Mouse (Mus musculus) G1E-ER4 (cell line): ENCODE measurements around the gene Ptprt. TPM values are rescaled to one million over a fixed set of nuclear protein-coding genes. Genes with fewer than 3 reads are reported as not detected.

Experiments used
- GATA1 ChIP-seq: IDR thresholded peaks from one replicate; pipeline ENCODE4 v1.8.0; 2012; ENCODE audit warnings: low read length, inconsistent platforms
- polyA plus RNA-seq: library from polyadenylated mRNA; stranded (reverse); fragments of >175 nt; gene quantifications from 2 replicates; pipeline ENCODE4 v1.2.3, GENCODE M21; 2012

Gene Ptprt
- polyA plus RNA-seq, 1 experiment, result not detected

- no peak for TF ChIP-seq GATA1
These were observed 847.6 kb downstream of the Ptprt start for GRCm38 (mm10) chr2:161813326-161813725.

DNA sequence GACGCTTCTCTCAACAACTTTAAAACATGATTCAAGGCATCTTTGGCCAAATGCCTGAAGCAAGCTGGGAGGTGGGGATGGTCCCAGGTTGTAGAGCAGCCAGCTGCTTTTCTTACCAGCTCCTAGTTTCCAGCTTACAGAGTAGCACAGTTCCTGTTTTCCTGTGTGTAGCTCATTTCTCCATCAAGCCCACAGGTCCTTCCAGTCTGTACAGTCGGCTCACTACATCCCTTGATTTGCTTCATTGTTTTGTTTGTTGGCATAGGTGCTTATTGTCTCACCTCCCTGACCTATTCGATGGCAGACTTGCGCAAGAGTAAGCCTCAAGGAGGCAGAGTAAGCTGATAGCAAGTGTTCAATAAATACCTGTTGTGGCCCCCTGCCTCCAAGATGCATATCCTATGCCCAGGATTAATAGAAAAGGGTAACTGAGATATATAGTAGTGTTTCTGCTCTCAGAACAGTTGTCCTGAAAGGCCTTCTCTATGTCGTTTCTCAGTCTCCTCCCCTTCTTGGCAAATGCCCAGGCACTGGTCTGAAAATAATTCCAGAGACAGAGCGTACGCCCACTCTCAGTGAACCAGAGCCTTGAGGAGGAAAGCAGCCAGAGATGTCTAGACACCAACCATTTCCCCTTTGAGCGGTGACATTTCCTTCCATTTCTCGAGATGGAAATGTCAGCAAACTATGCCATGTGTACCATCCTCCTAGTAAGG is 852.7 kb downstream of the Ptprt start:
- no peak for TF ChIP-seq GATA1

- TF ChIP-seq GATA1, result no peak
These were observed 854.5 kb downstream of the Ptprt start for GRCm38 (mm10) chr2:161806287-161807007.

DNA sequence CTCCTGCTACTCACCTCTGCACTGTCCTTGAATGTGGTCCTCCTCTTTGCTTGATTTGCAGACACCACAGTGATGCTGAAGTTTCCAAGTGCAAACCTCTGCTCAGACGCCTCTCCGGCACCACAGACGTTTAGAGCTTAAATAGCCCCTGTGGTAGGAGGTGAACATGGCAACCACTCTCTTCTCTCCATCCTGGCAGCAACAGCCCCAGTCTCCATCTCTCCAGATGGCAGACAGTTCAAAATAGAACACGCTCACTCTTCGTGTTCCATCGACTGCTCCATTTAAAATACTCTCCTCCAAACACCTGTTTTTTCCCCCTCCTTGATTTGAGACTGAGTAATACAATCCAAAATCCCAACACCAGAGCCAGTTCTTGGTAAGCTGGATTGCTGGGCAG is 861.0 kb downstream of the Ptprt start:
- TF ChIP-seq GATA1, result no peak

- TF ChIP-seq GATA1, result no peak
These were observed 893.4 kb downstream of the Ptprt start for GRCm38 (mm10) chr2:161767528-161767927.

DNA sequence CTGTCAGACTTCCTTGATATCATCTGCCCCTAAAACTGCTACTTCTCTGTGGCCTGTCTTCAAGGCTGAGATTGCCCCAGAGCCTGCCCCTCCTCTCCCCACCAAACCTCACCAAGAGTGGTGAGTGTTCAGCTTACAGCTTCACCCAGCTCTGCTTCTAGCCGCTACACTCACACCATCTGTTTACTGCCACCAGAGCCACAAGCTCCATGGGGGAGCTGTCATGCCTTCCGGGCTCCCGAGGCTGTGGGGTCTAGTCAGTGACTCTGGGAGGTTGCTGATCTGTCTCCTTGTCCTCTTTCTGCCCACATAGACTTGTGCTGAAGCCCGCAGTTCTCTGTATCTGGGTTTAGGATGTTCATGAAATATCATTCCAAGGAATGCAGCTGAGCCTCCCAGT is 947.9 kb downstream of the Ptprt start:
- TF ChIP-seq GATA1, result no peak

DNA sequence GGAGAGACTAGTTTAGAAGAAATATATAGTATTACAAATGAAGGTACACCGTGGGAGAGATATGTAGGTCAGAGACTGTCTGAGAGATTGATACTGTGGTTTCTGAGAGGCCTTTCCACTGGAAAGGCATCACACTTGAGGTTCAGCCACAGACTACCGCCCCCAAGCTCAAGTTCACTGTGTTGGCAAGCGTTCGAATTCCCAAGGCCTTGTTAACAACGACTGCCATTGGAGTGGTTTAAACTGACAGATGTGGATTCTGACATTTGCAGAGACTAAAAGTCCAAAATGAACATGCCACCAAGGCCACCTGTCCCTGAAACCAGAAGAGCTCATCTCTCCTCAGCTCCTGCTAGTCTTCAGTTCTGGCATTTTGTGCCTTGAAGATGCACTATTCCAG is 951.6 kb downstream of the Ptprt start:
- no peak for TF ChIP-seq GATA1

GRCm38 (mm10) chr2:161706386-161706915 is 954.5 kb downstream of the Ptprt start:
- no peak for TF ChIP-seq GATA1

DNA sequence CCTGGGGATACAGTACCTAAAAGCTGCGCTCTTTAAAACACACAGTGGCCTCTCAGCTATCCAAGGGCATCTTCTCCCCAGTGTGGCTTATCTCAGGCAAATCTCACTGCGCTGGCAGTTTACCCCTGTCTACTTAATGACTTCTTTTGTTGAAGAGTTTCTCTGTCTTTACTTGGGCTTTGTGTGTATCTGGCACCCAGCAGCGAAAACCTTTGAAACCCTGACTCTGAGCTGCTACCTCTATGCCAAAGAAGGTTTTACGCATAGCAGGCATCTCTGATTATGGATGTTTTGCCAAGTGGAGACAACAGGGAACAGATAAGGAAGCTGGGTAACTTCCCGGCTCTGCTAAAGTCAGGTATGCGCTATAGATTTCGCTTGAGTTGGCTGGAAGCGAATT is 956.1 kb downstream of the Ptprt start:
- no peak for TF ChIP-seq GATA1

GRCm38 (mm10) chr2:161704410-161704809 is 956.5 kb downstream of the Ptprt start:
- no peak for TF ChIP-seq GATA1

DNA sequence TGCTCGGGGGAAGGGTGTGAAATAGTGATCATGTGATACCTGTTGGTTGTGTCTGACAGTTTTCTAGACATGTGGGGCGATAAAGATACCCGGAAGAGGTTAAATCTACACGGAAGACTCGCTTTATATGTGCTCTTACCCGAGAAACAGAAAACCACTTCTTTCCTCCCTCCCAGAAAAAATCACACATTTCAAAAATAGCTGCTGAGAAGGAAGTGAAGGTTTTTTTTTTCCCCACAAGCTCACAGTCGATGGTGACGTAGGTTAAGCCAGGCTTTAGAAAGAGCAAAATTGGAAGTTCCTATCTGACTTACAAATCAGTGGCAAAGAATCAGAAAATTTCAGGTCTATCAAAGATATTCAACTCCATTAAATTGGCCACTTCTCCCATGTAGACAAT is 965.1 kb downstream of the Ptprt start:
- TF ChIP-seq GATA1, result no peak

GRCm38 (mm10) chr2:161668302-161668986 is 992.5 kb downstream of the Ptprt start:
- TF ChIP-seq GATA1, result no peak

DNA sequence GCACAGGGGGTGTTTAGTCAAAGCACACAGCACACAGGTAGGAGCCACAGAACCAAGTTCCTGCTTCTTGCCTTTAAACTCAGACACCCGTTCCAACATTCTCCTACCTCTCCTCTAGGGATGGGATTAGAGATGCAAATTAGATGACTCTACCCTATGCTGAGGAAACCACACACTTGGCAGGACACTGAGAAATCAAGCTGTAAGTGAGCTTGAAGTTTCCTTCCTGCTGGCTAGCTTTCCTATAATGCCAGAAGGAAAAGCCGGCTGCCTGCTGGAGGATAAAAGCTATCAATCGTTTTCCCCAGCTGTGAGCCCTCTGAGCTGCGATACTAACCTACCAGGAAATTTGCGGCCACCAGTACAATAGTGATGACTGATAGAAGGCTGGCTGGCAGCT is 999.0 kb downstream of the Ptprt start:
- no peak for TF ChIP-seq GATA1

DNA sequence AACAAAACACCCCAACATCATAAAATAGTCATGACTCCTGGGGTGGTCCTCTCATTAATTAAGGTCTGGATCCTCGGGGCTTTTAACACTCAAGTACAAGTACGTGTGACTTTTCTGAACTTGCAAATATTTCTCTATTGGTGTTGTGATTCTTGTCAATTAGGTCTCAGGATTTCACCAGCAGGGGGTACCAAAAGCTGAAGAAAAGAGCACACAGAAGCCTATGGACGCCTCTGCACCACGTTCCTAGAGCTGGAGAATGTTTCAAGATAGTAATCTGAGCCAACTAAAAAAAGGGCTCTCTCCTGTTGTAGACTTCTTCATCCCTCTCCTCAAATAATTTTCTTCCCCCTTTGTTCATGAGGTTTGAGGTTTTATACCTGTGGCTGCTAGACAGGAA is 1000.1 kb downstream of the Ptprt start:
- no peak for TF ChIP-seq GATA1

DNA sequence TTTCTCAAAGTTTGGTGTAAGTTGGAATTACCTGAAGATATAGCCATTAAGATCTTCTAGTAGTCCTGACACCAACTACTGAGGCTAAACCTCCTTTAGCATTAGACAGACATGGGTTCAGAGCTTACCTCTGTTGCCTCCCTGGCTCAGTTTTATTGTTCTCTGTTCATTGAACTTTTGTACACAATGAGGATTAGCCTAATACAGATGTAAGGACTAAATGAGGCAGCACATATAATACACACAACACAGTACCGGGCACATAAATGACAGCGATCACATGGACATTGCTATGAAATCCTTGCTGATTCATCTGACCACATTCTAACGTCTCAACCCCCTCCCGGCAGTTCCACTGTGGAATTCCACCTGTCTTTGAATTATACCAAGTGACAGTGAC is 1003.9 kb downstream of the Ptprt start:
- TF ChIP-seq GATA1, result no peak

DNA sequence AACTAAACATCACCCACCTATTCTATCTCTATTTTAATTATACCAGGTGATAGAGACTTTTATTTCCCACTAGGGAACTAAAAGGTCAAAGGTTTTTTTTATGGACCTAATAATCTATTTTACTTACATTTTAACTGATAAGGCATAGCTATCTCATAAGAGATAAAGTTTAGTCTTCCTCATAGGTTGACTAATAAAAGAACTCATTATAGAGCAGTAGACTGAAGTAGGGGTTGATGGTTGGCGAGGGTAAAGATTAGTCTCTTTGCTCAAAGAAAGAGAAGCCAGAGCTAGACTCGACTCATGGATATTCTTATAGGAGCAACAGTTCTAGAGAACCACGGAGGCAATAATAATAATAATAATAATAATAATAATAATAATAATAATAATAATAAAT is 1004.3 kb downstream of the Ptprt start:
- no peak for TF ChIP-seq GATA1
